Mouse (Mus musculus) E14TG2a.4 (cell line): ENCODE measurements around the gene Kcnip4.

ENCODE experiments used
- CTCF ChIP-seq: conservative IDR thresholded peaks from 2 replicates; pipeline ENCODE4 v1.5.1; 2014; ENCODE audit warnings: low read length
- NANOG ChIP-seq: IDR thresholded peaks from 2 replicates; pipeline ENCODE4 v1.6.1; 2014; ENCODE audit warnings: borderline replicate concordance, low read length, mixed read lengths

DNA sequence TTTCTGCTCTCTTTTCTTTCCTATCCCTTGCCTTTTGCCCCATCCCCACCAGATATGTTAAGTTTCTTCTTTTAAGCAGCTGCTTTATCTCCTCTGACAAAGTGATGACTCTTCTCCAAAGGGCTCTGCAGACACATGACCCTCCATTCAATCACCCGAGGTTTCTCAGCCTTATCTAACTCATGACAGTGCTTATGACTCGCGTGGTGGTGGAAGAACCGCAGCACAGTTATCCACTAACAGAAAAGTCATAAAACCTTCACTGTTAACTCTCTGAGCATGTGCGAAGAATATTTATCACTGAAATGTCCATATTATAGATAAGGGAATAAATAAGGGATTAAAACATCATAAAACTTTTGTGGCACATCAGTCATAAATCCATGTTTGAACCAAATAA, 1024.5 kb downstream of the Kcnip4 start:
- TF ChIP-seq CTCF (no peak), NANOG (no peak)
